Mouse (Mus musculus) common myeloid progenitor, adult 5-6 weeks (primary cell): ENCODE results near the gene Cinp. TPM values are rescaled to one million over a fixed set of nuclear protein-coding genes. Genes with fewer than 3 reads are reported as not detected.

Experiments
- ATAC-seq: replicated peaks from 2 replicates; pipeline ENCODE4 v1.8.0; 2016; ENCODE audit warnings: low read depth, mild to moderate bottlenecking, moderate TSS enrichment, inconsistent platforms; ENCODE audit not compliant: poor library complexity, severe bottlenecking
- total RNA-seq: library from RNA; stranded (forward); fragments of 200-1000, 187-1606 nt; gene quantifications from 2 replicates; pipeline ENCODE4 v1.2.3, GENCODE M21; 2017

The Cinp gene
- 99.3 and 115 TPM in 2 replicates for total RNA-seq

DNA sequence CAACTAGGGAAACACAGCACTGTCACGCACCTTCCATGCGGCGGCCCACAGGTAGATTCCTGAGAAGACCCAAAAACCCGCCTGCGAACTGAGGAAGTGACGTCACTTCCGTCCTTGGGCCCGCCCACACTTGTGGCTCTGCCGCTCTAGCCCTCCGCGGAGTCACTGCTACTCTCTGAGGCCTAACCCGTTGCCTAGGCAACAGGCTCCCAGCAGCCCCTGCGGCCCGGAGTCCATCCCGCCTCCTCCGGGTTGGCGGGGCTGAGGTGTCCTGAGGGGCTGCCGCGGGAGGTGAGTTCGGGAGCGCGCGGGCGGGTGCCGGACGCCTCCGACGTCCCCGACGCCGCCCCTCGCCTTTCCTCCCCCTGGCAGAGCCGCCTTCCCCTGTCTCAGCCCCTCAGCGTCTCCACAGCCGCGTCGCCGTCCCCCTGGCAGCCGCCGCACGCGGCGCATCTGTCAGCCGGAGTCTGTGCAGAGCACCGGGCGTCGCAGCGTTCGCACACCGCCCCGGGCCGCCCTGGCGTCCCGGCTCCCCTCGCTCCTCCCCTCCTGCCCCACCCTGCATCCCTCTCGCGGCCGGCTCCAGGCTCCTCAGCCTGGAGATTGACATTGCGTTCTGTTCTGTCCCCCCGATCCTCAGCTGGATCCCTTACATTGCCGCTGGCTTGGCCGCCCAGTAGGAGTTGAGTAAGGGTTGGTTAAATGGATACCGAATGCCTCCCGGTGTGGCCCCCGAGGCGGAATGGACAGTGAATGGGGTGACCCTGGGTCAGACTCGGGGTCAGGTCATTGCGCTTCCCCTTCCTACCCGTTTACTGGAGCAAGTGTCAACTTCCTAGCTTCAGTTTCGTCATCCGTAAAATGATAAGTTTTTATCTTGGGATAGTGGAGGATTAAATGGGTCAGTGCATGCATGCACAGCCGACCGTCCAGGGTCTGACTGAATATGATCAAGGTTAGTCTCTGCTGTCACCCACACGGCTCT, at the start of gene Cinp, which contains the start of gene Tecpr2:
Gene Cinp (minus strand): TSS at position 110 of the 985 bp plus-strand sequence.
Gene Tecpr2 (plus strand): TSS at position 229 of the 985 bp plus-strand sequence.
- peak; percentile 92 for ATAC-seq

DNA sequence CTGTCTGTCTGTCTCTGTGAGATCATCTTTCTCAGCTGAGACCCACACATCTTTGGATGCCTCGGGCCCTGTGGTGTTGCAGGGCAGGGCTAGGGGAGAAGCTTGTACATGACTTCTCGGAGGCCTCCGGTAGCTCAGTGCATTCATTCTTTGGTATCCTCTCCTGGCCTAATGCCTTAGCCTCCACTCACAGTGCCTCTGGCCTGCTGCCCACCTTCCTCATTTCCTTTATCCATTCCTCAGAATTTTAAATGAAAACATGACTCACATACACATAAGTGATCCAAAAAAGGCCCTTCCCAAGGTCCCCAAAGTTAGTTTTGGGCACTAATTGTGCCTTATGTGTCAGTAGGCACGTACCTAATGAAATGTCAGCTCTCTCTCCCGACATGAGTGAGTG, 48.6 kb upstream of the Cinp start:
- no peak for ATAC-seq

DNA sequence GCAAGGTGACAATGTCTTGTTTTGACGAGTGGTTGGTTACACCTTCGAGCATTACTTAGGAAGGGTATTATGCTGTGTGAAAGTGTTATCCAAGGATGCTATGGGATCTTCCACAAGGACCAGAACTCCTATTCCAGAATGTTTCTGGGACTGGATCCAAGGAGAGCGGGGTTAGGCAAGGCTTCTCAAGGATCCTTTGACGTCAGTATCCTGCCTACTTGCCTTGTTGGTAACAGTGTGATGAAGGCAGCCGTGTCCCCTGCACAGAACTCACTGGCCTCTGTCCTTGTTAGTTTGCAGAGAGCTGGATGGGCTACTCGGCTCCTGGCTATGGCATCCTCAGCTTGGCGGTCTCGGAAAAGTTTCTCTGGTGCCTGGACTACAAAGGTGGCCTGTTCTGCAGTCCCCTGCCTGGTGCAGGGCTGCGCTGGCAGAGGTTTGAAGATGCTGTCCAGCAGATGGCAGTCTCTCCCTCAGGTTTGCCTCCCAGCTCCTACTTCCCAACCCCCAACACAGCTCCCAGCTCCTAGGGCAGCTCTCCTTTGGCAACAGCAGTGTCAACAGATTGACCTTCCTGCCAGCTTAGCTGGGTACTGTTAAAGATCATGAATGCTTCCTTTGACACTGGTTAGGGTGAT, 47.2 kb upstream of the Cinp start:
- peak; percentile 81 for ATAC-seq

DNA sequence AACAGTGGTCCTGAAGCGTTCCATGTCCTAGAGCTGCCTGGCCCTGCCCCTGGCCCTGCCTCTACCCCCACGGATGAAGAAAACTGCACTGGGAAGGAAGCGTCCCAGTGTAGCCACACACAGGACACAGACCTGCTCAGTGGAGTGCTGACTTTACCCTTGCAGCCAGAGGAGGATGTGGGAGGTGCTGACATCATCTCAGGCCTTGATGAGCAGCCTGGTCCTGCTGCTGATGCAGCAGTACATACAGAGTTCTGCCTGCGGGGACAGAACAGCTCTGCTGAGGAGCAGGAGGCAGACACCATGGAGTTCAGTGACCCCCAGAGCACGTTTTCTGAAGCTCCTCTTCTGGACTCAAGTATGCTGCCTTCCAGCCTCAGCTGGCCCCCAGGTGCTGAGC, 43.9 kb upstream of the Cinp start:
- no peak for ATAC-seq

DNA sequence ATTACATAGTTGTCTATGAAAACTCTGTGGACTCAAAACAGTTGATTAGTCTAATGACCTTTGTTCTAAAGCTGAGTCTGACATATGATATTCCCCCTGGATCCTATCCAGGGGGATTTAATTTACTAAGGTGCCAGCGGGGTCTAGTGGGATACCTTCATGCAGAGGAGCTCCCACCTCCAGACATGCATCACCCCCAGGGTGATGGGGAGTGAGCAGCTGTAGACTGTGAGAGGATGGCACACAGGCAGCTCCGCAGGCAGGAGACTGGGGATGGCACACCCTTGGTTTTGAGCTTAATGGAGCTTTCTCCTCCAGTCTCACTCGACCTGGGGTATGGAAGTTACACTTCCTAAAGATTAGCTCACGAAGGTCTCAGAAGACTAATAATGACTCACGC, 32.6 kb upstream of the Cinp start:
- ATAC-seq, result no peak

DNA sequence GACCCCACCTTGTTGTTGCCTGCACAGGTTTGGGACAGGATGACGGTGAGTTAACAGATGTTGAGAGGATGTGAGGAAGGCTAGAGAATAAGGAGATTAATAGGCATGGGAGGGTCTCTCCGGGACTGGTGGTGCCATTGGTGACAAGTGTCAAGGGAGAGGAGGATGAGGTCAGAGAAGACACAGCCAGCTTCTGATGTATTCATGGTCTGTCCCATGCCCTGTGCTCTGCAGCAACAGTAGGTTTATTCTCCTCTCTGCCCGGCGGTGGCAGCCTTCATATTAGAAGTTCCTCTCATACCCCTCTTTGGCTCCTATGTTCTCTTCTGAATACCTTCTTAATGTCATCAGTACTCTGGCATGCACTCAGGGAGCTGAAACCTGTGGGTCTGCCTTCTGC, 31.3 kb upstream of the Cinp start:
- no peak for ATAC-seq

DNA sequence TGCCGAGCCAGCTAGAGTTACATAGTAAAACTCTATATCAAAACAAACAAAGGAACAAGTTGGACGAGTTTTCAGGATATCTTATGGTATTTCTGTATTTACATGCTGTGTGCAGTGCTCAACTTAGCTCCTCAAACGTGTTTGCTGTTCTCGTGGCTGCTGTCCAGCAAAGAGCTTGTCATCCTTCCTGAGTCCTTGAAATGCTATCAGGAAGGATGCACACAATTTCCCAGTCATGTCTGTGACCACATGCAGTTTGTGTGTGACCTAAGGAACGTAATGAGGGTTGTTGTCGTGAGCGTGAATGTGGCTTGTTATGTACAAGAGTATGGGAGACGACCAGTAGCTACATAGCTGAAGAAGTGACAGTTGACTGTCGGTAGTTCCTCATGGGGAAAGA, 26.8 kb upstream of the Cinp start:
- ATAC-seq, result no peak

DNA sequence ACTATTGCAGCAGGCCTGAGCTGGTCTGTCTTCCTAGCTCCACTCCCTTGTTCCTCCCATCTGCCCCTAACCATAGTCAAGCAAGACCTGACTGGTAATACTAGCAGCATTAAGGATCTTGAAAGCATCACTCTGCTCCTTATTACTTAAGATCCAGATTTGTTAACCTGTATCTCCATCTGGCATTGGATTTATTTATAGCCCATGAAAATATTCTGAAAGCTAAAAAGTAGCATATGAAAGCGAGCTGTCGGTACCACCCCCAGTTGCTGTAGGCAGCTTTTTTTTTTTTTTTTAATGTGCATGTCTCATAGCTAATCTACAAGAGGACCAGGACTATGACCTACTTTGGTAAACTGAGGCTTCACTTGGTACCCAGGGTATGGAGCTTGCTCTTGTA, 21.0 kb upstream of the Cinp start:
- ATAC-seq, result no peak

DNA sequence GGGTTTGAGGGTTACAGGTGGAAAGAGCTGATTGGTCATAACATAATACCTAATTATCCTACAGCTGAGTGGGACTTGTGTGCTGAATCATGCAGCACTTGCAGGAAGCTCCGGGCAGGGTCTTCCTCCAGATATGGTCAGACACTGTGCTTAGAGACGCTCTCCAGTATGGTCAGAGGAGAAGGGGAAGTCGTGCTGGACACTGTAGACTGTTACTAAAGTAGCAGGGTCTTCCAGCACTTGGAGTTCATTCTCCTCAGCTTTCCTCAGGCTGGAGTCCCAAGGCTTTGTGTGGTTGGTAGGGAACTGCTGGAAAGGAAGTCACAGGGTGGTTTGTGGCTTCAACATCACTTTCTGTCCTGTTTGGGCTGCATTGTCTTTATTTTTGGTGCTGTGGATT, 18.9 kb upstream of the Cinp start:
- ATAC-seq, result peak; percentile 75

DNA sequence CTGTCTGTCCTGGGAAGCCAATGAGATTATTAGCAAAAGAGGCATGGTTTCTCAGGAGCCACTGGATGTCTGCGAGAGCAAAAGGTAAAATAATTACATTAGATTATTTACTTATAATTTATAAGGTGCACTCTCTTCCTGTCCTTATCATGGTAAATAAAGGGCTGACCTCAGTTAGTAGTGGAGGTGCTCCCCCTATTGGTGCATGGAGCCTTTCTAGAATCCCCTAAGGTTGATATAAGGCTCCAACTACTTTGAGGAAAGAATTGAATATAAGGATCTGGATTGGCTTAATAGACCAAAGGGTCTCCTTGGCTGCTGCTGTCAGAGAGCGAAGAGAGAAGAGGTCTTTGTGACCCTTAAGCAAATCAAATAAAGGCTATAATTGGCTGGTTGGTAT, 14.6 kb upstream of the Cinp start:
- no peak for ATAC-seq

DNA sequence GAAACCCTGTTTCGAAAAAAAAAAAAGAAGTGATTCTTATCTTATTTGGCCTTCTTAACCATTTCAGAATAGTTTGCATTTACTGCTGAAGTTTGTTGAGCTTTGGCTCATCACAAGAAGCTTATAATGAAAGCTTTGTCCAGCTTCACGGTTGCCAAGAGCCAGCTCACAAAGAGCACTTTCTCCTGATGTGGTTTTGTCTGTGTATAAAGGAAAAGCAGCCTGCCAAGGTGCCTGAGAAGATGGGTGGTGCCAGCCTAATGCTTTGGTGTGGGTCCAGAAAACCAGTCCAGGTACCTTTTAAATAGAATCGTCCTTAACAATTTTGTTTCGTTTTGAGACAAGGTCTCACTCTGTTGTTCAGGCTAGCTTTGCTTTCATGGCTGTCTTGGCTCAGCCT, 13.2 kb upstream of the Cinp start:
- no peak for ATAC-seq

DNA sequence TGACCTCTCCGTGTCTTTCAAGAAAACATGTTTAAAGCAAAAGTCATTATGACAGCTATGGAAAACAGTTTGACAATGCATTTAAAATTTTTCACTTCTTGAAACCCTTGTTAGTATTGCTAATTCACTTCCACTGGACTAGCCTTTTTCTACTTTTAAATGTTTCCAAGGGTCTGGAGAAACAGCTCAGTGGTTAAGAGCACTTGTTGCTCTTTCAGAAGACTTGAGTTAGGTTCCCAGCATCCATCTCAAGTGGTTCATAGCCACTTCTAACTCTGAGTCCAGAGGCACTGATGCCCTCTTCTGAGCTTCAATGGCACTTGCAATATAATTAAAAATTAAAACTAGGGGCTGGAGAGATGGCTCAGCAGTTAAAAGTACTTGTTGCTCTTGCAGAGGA, 2.9 kb upstream of the Cinp start:
- no peak for ATAC-seq

DNA sequence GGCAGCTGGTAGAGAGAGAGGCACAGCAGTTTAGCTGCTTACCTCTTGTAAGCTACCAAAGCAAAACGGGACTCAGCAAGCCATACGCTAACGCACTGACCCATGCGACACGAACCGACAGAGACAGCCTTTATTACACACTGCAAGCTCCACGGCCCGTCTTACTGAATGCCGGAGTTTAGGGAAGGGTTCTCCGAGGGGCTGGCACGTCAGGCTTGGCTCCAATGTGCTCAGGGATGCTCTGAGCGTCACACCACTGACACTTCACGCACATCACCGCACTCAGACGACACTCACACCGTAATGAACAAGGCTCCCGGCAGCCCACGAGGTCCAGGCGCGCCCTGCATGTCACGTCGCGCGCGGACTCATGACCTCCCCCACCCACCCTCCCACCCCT, 339 bp downstream of the Cinp start:
- peak; percentile 24 for ATAC-seq

DNA sequence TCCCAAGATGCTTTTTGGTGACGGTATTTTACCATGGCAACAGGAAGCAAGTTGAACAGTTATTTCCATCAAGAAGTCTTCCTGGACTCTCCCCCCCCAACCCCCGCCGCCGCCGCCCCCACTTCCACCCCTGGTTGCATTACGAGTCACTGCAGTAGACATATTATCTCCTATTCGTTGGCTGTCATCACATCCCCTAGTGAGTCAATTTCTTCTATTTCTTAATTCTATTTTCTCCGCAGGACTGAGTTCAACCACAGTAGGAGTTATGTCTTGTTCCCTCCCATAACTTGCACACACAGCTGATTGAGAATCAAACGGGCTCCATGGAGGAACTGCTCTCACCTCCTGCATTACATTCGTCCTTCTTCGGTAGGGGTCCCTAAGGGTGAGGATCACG, 839 bp downstream of the Cinp start:
- 0 out of 2 replicates have a peak, but pooled peaks have one; percentile 4 for ATAC-seq

DNA sequence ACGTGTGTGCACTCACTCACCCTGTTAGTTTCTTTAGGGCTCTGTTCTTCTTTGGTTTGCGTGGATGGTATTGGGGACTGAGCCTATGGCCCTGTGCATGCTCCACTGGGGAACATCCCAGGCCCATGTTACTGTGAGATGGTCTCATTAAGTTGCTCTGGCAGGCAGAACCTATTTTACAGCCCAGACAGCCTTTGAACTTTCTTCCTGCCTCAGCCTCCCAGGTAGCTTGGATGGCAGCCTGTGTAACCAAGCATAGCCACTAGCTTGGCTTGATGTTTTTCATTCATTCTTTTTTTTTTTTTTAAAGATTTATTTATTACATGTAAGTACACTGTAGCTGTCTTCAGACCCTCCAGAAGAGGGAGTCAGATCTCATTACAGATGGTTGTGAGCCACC, 3.7 kb downstream of the Cinp start:
- no peak for ATAC-seq

DNA sequence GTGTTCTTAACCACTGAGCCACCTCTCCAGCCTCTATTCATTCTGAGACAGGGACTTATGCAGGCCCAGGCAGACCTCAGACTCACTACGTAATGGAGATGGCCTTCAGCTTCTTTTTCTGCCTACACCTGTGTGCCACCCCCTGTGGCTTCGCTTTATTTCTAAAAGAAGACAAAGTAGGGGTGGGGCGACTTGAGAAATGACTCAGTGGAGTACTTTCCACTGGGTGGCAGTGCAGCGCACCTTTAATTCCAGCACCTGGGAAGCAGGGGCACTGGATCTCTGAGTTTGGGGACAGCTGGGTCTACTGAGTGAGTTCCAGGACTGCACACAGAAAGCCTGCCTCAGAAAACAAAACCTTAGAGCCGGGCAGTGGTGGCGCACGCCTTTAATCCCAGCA, 6.7 kb downstream of the Cinp start:
- ATAC-seq, result no peak

DNA sequence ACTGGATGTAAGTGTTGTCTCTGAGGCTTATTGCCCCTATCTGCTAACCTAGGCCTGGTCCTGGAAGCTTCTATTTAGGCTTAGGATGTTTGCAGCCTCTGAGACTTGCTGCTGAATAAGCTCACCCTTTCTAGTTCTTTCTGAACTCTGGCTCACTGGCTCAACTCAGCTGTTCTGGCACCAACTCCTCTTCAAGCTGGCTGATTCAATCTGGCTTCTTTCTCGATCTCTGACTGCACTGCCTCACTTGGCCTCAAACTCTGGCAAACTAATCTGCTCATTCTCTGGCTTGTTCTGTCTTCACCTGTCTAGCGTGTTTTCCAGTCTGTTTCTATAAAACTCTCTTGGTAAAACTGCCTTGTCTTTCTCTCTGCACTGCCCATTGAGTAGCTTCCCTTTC, 13.6 kb downstream of the Cinp start:
- no peak for ATAC-seq

DNA sequence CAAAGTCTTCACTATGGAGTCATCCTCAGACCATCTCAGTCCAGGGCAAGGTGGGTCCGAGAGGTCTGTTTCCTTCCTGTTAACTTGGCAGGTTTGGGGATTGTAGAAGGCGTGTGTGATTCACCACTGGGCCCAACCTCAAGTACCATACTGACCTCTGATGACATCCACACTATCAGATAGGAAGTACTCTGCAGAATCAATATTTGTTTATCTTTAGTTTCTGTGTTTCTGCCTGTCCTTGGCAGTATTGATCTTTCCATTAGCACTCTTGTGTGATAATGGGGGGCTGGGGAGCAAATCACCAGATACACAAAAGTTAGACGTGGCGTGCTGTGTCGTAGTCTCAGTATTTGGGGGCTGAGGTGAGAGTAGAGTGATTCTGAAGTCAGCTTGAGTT, 17.7 kb downstream of the Cinp start:
- ATAC-seq, result no peak

DNA sequence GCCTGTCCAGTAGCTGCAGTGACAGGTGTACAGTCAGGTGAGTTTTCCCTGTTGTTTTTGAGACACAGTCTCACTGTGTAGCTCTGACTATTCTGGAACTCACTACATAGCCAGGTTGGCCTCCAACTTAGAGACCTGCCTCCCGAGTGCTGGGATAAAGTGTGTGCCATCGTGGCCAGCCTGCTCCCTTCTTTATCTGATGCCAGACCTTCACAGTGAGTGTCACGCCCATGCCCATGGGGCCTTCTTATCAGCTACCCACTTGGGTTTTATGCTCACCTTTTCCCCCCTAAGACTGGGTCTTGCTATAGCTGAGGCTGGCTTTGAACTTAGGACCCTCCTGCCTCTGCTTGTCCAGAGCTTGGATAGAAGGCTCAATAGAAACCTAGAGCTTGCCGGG, 18.8 kb downstream of the Cinp start:
- ATAC-seq, result no peak

DNA sequence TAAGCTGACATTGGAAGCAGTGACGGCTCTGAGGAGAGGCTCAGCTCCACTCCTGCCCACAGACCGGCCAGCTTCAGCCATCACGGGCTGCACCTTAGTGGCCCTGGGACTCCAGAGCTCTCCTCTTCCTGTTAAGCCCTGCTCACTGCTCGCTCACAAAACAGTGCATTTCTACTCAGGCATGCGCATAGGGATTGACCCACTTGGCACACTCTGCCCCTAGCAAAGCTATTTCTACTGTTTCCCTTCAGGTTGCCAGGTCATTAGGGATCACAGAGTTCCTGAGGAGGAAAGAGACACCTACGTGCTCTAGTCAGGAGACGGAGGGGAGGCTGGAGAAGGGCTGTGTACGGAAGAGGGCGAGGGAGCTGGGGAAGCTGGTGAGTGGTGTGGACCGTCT, 23.0 kb downstream of the Cinp start:
- ATAC-seq, result no peak

DNA sequence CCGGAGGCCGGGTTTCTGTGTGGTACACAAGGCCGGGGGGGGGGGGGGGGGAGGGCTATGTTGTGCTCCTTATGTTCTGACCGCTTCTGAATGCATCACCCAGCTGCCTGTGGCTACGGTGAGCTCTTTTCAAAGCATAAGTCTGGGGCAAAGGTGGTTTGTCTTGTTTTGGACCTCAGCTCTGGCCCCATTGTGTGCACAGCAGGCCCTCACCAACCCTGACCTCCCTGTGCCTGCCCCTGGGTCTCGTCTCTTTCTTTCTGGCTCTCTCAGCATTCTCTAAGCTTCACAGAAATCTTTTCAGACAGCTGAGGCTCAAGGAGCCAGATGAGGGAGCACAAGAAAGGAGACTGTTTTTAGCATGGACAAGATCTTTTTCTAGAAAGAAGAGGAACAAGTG, 23.4 kb downstream of the Cinp start:
- ATAC-seq, result no peak
